Mouse (Mus musculus) liver, adult 2 months (tissue): Measurements from ENCODE around the gene Napepld.

Experiments
- CTCF ChIP-seq: fragments of 200-500 bp; IDR thresholded peaks from 2 replicates; pipeline ENCODE4 v1.5.1; 2011; ENCODE audit warnings: low read depth, low read length, control low read depth
- POLR2A ChIP-seq: fragments of 200-500 bp; IDR thresholded peaks from 2 replicates; pipeline ENCODE4 v1.6.1; 2011; ENCODE audit warnings: low read length, control low read depth; ENCODE audit not compliant: insufficient read depth; ENCODE audit errors: extremely low read depth

- TF ChIP-seq CTCF (no peak), POLR2A (no peak)
These were observed 21.2 kb downstream of the Napepld start for GRCm38 (mm10) chr5:21680029-21680428.
